ENCODE assay signal across 8 mouse cellular contexts in genomic region chrX:10714696-10715140, GRCm38 (mm10). TPM values are rescaled to one million over a fixed set of nuclear protein-coding genes. Genes with fewer than 3 reads are reported as not detected.
DNase-seq lines count a peak whose midpoint lies in the region; ATAC-seq and TF ChIP-seq lines count a peak whose summit lies in the region.

Gene Mid1ip1, plus strand, starts transcription at chrX:10715013.

- no peaks in the 10 kb centered on the region for H3K4me1 ChIP-seq in ES-E14 (ENCODE audit: control insufficient read depth in 2 of 2, insufficient read depth in 2 of 2, low read length in 2 of 2, poor library complexity in 1 of 2)
- H3K4me1 ChIP-seq in cerebellum, adult 2 months (ENCODE audit: control insufficient read depth, insufficient read depth, low read length): no peaks in the 10 kb centered on the region
- H3K4me1 ChIP-seq in forebrain, embryonic 16.5 days (replicated peaks; ENCODE audit: control insufficient read depth, insufficient read depth, low read length): no peaks in the 10 kb centered on the region
- H3K4me1 ChIP-seq in lung, adult 2 months (ENCODE audit: control insufficient read depth, insufficient read depth, low read length): peaks cover 5% of the 10 kb centered on the region; the same call in 1 of the 2 replicates
- H3K4me1 ChIP-seq in neural tube, embryonic 15.5 days: no peaks in the 10 kb centered on the region

- in situ Hi-C loops in ES-E14 (cut with MboI; ENCODE audit: low sequenced_read_pairs in 2 of 2, unreplicated experiment in 2 of 2): no loop called here

- H3K4me2 ChIP-seq in forebrain, embryonic 16.5 days (ENCODE audit: low read length): peak within 1 kb of the TSS; percentile 13; the same call in 1 of the 2 replicates
- H3K4me2 ChIP-seq in neural tube, embryonic 15.5 days: peak within 1 kb of the TSS; percentile 40

- no peak for ATAC-seq in forebrain, embryonic 16.5 days
- ATAC-seq in neural tube, embryonic 15.5 days (ENCODE audit: low FRiP score): peak; percentile 29; the same call in 1 of the 2 replicates

- no peaks in the 10 kb centered on the region for H3K9me3 ChIP-seq in ES-E14 (ENCODE audit: control insufficient read depth, insufficient read depth, low read depth, low read length)
- no peaks in the 10 kb centered on the region for H3K9me3 ChIP-seq in forebrain, embryonic 16.5 days (ENCODE audit: control insufficient read depth, low read length)
- H3K9me3 ChIP-seq in neural tube, embryonic 15.5 days (replicated peaks): no peaks in the 10 kb centered on the region

- no peak for TF ChIP-seq POLR2A in cerebellum, adult 2 months (IDR thresholded peaks at IDR 0.05; ENCODE audit: borderline replicate concordance, insufficient read depth, low read length)
- TF ChIP-seq POLR2A in lung, adult 2 months (IDR thresholded peaks at IDR 0.05; ENCODE audit: borderline replicate concordance, extremely low read depth, low read depth, low read length): no peak; the same call in 1 of the 2 replicates

- peak within 1 kb of the TSS; percentile 58 for H3K27ac ChIP-seq in ES-E14 (ENCODE audit: insufficient read depth, low read depth, low read length, poor library complexity, severe bottlenecking)
- peak within 1 kb of the TSS; percentile 56 for H3K27ac ChIP-seq in cerebellum, adult 2 months (ENCODE audit: insufficient read depth, low read length)
- no peak within 1 kb of the TSS for H3K27ac ChIP-seq in forebrain, embryonic 16.5 days (ENCODE audit: low read length)
- peak within 1 kb of the TSS; percentile 37; the same call in 1 of the 2 replicates for H3K27ac ChIP-seq in neural tube, embryonic 15.5 days (replicated peaks)

- WGBS in cerebellum, adult 2 months: 5% methylated on average over 12 of the region's 12 CpGs
- WGBS in forebrain, embryonic 16.5 days: 21% methylated on average over 12 of the region's 12 CpGs
- 23% methylated on average over 12 of the region's 12 CpGs for WGBS in lung, adult 2 months
- WGBS in neural tube, embryonic 15.5 days: 15% methylated on average over 12 of the region's 12 CpGs

- peak; percentile 62 for DNase-seq in ES-E14 (ENCODE audit: low read depth, low spot score)
- DNase-seq in cerebellum, adult 2 months: peak; percentile 77 to 90
- peak; percentile 70 to 77 for DNase-seq in heart, postnatal 36 days
- peak; percentile 12 to 69 for DNase-seq in layer of hippocampus, adult 18-20 months (ENCODE audit: low spot score in 2 of 2)
- peak; percentile 78 for DNase-seq in lung, adult 2 months
- DNase-seq in testis, postnatal 14 days (ENCODE audit: low spot score): peak; percentile 87

- intact Hi-C loops in heart, postnatal 36 days (cut with DNase I): loop anchor here (5.0 to 10.0 kb wide), 8 partner anchors 43 to 953 kb away; partner anchors contain the start of genes Rpgr and Tspan7

- H3K27me3 ChIP-seq in cerebellum, adult 2 months (ENCODE audit: control insufficient read depth, insufficient read depth, low read length): no peaks in the 10 kb centered on the region
- no peaks in the 10 kb centered on the region for H3K27me3 ChIP-seq in forebrain, embryonic 16.5 days (replicated peaks; ENCODE audit: control insufficient read depth, insufficient read depth, low read length)
- H3K27me3 ChIP-seq in neural tube, embryonic 15.5 days (replicated peaks): no peaks in the 10 kb centered on the region

- peaks cover 4% of the 10 kb centered on the region; the same call in 1 of the 2 replicates for H3K36me3 ChIP-seq in ES-E14 (ENCODE audit: control insufficient read depth, insufficient read depth, low read length, poor library complexity, severe bottlenecking)
- no peaks in the 10 kb centered on the region for H3K36me3 ChIP-seq in forebrain, embryonic 16.5 days (ENCODE audit: control insufficient read depth, insufficient read depth)
- no peaks in the 10 kb centered on the region for H3K36me3 ChIP-seq in neural tube, embryonic 15.5 days

- TF ChIP-seq CTCF in cerebellum, adult 2 months (IDR thresholded peaks at IDR 0.05; ENCODE audit: borderline replicate concordance, insufficient read depth, low read depth, low read length): no peak
- no peak for TF ChIP-seq CTCF in lung, adult 2 months (IDR thresholded peaks at IDR 0.05; ENCODE audit: insufficient read depth, low read length)

- H3K9ac ChIP-seq in ES-E14 (ENCODE audit: insufficient read depth, low read depth, low read length, poor library complexity, severe bottlenecking): peak within 1 kb of the TSS; percentile 43; the same call in 1 of the 2 replicates
- H3K9ac ChIP-seq in forebrain, embryonic 16.5 days (replicated peaks; ENCODE audit: low read depth, low read length): no peak within 1 kb of the TSS
- no peak within 1 kb of the TSS for H3K9ac ChIP-seq in neural tube, embryonic 15.5 days (replicated peaks)

- peak within 1 kb of the TSS; percentile 58 to 69 for H3K4me3 ChIP-seq in ES-E14 (ENCODE audit: insufficient read depth in 1 of 2, low read depth in 1 of 2, low read length in 2 of 2, poor library complexity in 1 of 2, severe bottlenecking in 1 of 2)
- H3K4me3 ChIP-seq in cerebellum, adult 2 months (replicated peaks; ENCODE audit: insufficient read depth, low read depth, low read length): peak within 1 kb of the TSS; percentile 58
- H3K4me3 ChIP-seq in forebrain, embryonic 16.5 days (replicated peaks; ENCODE audit: low read length): no peak within 1 kb of the TSS
- peak within 1 kb of the TSS; percentile 4 for H3K4me3 ChIP-seq in lung, adult 2 months (replicated peaks; ENCODE audit: extremely low read depth, low read depth, low read length)
- no peak within 1 kb of the TSS; the same call in 1 of the 2 replicates for H3K4me3 ChIP-seq in neural tube, embryonic 15.5 days (replicated peaks)

TF ChIP-seq in ES-E14, 5 proteins besides CTCF, POLR2A, EP300 and RAD21:
- TF ChIP-seq CHD2 (IDR thresholded peaks at IDR 0.05; ENCODE audit: low read depth, low read length) (no peak), HCFC1 (IDR thresholded peaks at IDR 0.05; ENCODE audit: borderline replicate concordance, insufficient read depth, low read length) (no peak), ZC3H11A (IDR thresholded peaks at IDR 0.05; ENCODE audit: borderline replicate concordance, low read depth, low read length) (no peak), ZNF384 (IDR thresholded peaks at IDR 0.05; ENCODE audit: low read depth, low read length) (0 out of 2 replicates have a peak, but pooled peaks have one; percentile 18), MAFK (IDR thresholded peaks at IDR 0.05; ENCODE audit: insufficient read depth, low read depth, low read length) (no peak)

RNA-seq across cellular contexts. Expression of gene Mid1ip1, which starts in this region (rescaled TPM):
- total RNA-seq in ES-E14 (2012; rRNA removed): 15.2 and 24.5 TPM in 2 replicates
- polyA plus RNA-seq in cerebellum, adult 2 months (2012; rRNA removed): 110 and 127 TPM in 2 replicates
- polyA plus RNA-seq in forebrain, embryonic 16.5 days (2015; fragmentation: Nextera tagmentation; extraction: Ambion mirVana): 97.8 and 104 TPM in 2 replicates
- 100 to 1,000 TPM; 131 to 139 TPM for total RNA-seq in heart, postnatal 36 days (2021)
- total RNA-seq in layer of hippocampus, adult 18-20 months (2021): 100 to 1,000 TPM in 1 of 2 experiments, 10 to 100 TPM in 1; 94.9 to 104 TPM
- polyA plus RNA-seq in lung, adult 2 months (2012; rRNA removed): 159 and 194 TPM in 2 replicates
- 97.6 and 112 TPM in 2 replicates for polyA plus RNA-seq in neural tube, embryonic 15.5 days (2015; fragmentation: Nextera tagmentation; extraction: Ambion mirVana)

Comparison
In these comparisons a context has a peak if more than half of its experiments do, and no peak if none do; other contexts are left out.
1. H3K4me3 ChIP-seq: peak in ES-E14 (2 of 2), cerebellum, adult 2 months (single experiment) and lung, adult 2 months (single experiment); none in forebrain, embryonic 16.5 days (single experiment) and neural tube, embryonic 15.5 days (single experiment).
2. Peak in every context shown above with its lines, with median percentiles within 50 percentile points of each other: DNase-seq.